Mouse (Mus musculus) lung, adult 2 months (tissue): ENCODE results near the gene Npl.

Experiments used
- CTCF ChIP-seq: fragments of 200-500 bp; IDR thresholded peaks from 2 replicates; pipeline ENCODE4 v1.5.1; 2011; ENCODE audit warnings: mild to moderate bottlenecking, low read length, control low read depth; ENCODE audit not compliant: insufficient read depth
- POLR2A ChIP-seq: fragments of 200-500 bp; IDR thresholded peaks from 2 replicates; pipeline ENCODE4 v1.6.1; 2011; ENCODE audit warnings: low read depth, mild to moderate bottlenecking, control low read depth, low read length, borderline replicate concordance; ENCODE audit errors: extremely low read depth

- TF ChIP-seq POLR2A (no peak), CTCF (no peak)
Measured at GRCm38 (mm10) chr1:153496030-153496429, 53.8 kb downstream of the Npl start.
